Mouse (Mus musculus): ENCODE data around the gene Pcsk6.

DNA sequence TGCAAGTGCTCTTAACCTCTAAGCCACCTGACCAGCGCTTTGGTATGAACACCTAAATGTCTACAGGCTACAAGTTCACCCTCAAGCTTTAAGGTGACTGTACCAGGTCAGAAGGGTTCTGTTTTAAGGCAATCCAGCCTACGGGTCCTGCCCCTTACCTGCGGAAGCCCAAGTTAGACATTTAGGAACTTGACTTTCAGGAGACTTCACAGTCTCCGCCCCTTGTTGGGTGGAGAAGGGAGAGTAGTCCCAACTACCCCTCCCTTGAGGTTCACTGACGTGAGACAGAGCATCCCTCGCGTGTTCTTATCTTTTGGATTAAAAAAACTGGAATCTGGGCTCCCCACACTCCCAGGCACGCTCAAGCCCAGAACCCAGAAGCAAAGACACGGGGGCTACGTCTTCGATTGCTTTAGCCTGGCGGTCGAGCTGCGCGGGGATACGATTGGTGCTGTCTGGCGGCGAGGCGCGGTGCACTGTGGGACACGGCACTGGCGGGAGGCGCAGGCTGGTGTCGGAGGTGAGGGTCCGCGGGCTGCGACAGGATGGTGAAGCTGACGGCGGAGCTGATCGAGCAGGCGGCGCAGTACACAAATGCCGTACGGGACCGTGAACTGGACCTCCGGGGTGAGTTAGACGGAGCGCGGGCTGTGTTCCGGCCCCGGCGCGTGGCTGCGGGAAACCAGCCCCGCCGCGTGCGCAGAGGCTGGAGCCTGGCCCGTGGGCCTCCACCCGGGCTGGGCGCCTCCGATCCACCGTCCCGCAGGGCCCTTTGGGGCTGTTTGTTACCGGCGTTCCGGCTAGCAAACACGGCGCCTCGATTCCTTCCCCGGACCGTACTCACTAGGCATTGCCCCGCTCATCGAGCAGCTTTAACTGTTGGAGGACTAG lies 198.8 kb downstream of the Pcsk6 start:
- TF ChIP-seq CTCF (IDR thresholded peaks at IDR 0.05; ENCODE audit: low read depth, low read length) (no peak), EP300 (IDR thresholded peaks at IDR 0.05; ENCODE audit: insufficient read depth, low read depth, low read length) (peak; percentile 82; the same call in 1 of the 2 replicates), POLR2A (IDR thresholded peaks at IDR 0.05; ENCODE audit: insufficient read depth, low read length) (peak; percentile 70)

Data from ES-Bruce4 (cell line).